Mouse (Mus musculus) cortical plate, adult 2 months (tissue): ENCODE data around the gene Jak2.

Source experiments
- CTCF ChIP-seq: fragments of 200-500 bp; IDR thresholded peaks from 2 replicates; pipeline ENCODE4 v1.5.1; 2011; ENCODE audit warnings: mild to moderate bottlenecking, control low read depth, low read length; ENCODE audit not compliant: insufficient read depth; ENCODE audit errors: extremely low read depth
- POLR2A ChIP-seq: fragments of 200-500 bp; IDR thresholded peaks from 2 replicates; pipeline ENCODE4 v1.6.1; 2011; ENCODE audit warnings: mild to moderate bottlenecking, low read length, control low read depth; ENCODE audit not compliant: insufficient read depth; ENCODE audit errors: extremely low read depth

GRCm38 (mm10) chr19:29204583-29204982 is 47.0 kb upstream of the Jak2 start:
- TF ChIP-seq POLR2A, result no peak
- TF ChIP-seq CTCF, result no peak
